Mouse (Mus musculus) thymus, postnatal 25 days (tissue): ENCODE data around the gene Insm1.

Source experiments
- DNase-seq: peaks from one replicate; pipeline ENCODE4 v3.0.0; 2022

Gene Insm1

GRCm38 (mm10) chr2:146266539-146266938, 44.8 kb downstream of the Insm1 start:
- no peak for DNase-seq
